Mouse (Mus musculus) erythroblast, embryonic 14.5 days (primary cell): Measurements from ENCODE around the gene Gpsm1.

Source experiments
- GATA1 ChIP-seq: IDR thresholded peaks from 2 replicates; pipeline ENCODE4 v1.6.1; 2012; ENCODE audit warnings: low read length, inconsistent platforms, mixed read lengths
- TAL1 ChIP-seq: IDR thresholded peaks from 3 replicates; pipeline ENCODE4 v1.6.1; 2012; ENCODE audit warnings: low read length, inconsistent platforms, mixed read lengths

GRCm38 (mm10) chr2:26390954-26391353, 75.6 kb downstream of the Gpsm1 start:
- TF ChIP-seq GATA1 (no peak), TAL1 (no peak)
